Mouse (Mus musculus): ENCODE results near the gene Vash2.

The Vash2 gene

DNA sequence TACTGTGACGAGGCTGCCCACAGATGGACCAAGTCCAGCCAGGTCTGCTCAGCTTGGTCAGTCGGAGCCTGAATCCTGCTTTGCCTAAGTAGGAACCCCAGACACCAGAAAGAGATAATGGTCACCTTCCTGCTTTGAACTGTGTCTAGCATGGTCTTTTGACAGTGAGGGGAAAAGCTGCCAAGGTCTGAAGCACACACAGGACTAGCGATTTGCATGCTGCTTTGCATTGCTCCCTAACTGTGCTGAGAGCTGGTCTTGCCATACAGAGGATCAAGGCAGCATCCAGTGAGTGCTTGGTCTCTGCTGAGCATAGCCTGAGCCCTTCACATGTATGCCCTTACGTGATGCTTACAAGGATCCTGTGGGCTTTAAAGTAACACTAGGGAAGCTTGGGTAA, 2.3 kb upstream of the Vash2 start:
- H3K4me3 ChIP-seq (replicated peaks; ENCODE audit: low read length), result no peak overlapping the region
- H3K9me3 ChIP-seq (ENCODE audit: low read length), result peaks cover 16% of the 10 kb centered on the region
- no peaks in the 10 kb centered on the region for H3K36me3 ChIP-seq (ENCODE audit: insufficient read depth, low read length)
- no peak for TF ChIP-seq NANOG (IDR thresholded peaks at IDR 0.05; ENCODE audit: borderline replicate concordance, low read length)
- TF ChIP-seq CTCF (conservative IDR thresholded peaks at IDR 0.05; ENCODE audit: low read length), result no peak
- no peak for TF ChIP-seq POU5F1 (IDR thresholded peaks at IDR 0.05; ENCODE audit: borderline replicate concordance, low read length)
- peaks cover 16% of the 10 kb centered on the region for H3K4me1 ChIP-seq (replicated peaks; ENCODE audit: low read depth, low read length)
- H3K27me3 ChIP-seq (ENCODE audit: insufficient read depth, low read length), result peaks cover 52% of the 10 kb centered on the region

DNA sequence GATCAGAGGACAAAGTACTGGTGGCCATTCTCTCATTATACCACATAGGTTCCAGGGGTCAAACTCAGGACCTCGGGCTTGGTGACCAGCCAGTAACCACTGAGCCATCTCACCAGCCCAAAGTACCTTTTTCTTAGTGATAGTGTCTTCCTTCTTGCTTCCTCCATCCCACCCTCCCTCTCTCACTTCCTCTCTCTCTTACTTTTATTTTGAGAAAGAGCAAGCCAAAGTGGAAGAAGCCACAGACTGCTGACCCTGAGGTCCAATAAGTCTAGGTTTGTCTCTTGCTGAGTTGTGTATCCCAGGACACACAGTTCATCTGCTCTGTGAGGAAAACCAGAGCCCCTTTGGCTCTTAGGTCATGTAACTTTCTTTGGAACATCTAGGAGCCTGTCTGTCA, 1.4 kb upstream of the Vash2 start:
- H3K27me3 ChIP-seq (ENCODE audit: insufficient read depth, low read length), result peaks cover 61% of the 10 kb centered on the region
- peaks cover 16% of the 10 kb centered on the region for H3K4me1 ChIP-seq (replicated peaks; ENCODE audit: low read depth, low read length)
- no peak for TF ChIP-seq NANOG (IDR thresholded peaks at IDR 0.05; ENCODE audit: borderline replicate concordance, low read length)
- no peak for TF ChIP-seq CTCF (conservative IDR thresholded peaks at IDR 0.05; ENCODE audit: low read length)
- H3K36me3 ChIP-seq (ENCODE audit: insufficient read depth, low read length), result no peaks in the 10 kb centered on the region
- H3K4me3 ChIP-seq (replicated peaks; ENCODE audit: low read length), result no peak overlapping the region
- H3K9me3 ChIP-seq (ENCODE audit: low read length), result peaks cover 9% of the 10 kb centered on the region

- H3K36me3 ChIP-seq (ENCODE audit: insufficient read depth, low read length), result no peaks in the 10 kb centered on the region
Measured at GRCm38 (mm10) chr1:190978511-190979073, 504 bp downstream of the Vash2 start.

GRCm38 (mm10) chr1:190978001-190978400, 1.1 kb downstream of the Vash2 start:
- H3K9me3 ChIP-seq (ENCODE audit: low read length), result 0 out of 2 replicates have a peak, but pooled peaks cover 4% of the 10 kb centered on the region
- no peaks in the 10 kb centered on the region for H3K36me3 ChIP-seq (ENCODE audit: insufficient read depth, low read length)
- peaks cover 77% of the 10 kb centered on the region for H3K27me3 ChIP-seq (ENCODE audit: insufficient read depth, low read length)
- peak overlapping the region; percentile 78 for H3K4me3 ChIP-seq (replicated peaks; ENCODE audit: low read length)
- H3K4me1 ChIP-seq (replicated peaks; ENCODE audit: low read depth, low read length), result peaks cover 22% of the 10 kb centered on the region
- no peak for TF ChIP-seq POU5F1 (IDR thresholded peaks at IDR 0.05; ENCODE audit: borderline replicate concordance, low read length)
- TF ChIP-seq NANOG (IDR thresholded peaks at IDR 0.05; ENCODE audit: borderline replicate concordance, low read length), result no peak
- no peak for TF ChIP-seq CTCF (conservative IDR thresholded peaks at IDR 0.05; ENCODE audit: low read length)

More at GRCm38 (mm10) chr1:190978511-190979073, 504 bp downstream of the Vash2 start:
- Histone ChIP-seq H3K4me3 (replicated peaks; ENCODE audit: low read length) (peak overlapping the region; percentile 78), H3K27me3 (ENCODE audit: insufficient read depth, low read length) (peaks cover 74% of the 10 kb centered on the region), H3K9me3 (ENCODE audit: low read length) (0 out of 2 replicates have a peak, but pooled peaks cover 4% of the 10 kb centered on the region), H3K4me1 (replicated peaks; ENCODE audit: low read depth, low read length) (peaks cover 22% of the 10 kb centered on the region)
- no peak for TF ChIP-seq NANOG (IDR thresholded peaks at IDR 0.05; ENCODE audit: borderline replicate concordance, low read length)
- TF ChIP-seq POU5F1 (IDR thresholded peaks at IDR 0.05; ENCODE audit: borderline replicate concordance, low read length), result no peak
- TF ChIP-seq CTCF (conservative IDR thresholded peaks at IDR 0.05; ENCODE audit: low read length), result no peak

- TF ChIP-seq CTCF (conservative IDR thresholded peaks at IDR 0.05; ENCODE audit: low read length), result no peak
- no peak for TF ChIP-seq NANOG (IDR thresholded peaks at IDR 0.05; ENCODE audit: borderline replicate concordance, low read length)
- TF ChIP-seq POU5F1 (IDR thresholded peaks at IDR 0.05; ENCODE audit: borderline replicate concordance, low read length), result no peak
- Histone ChIP-seq H3K36me3 (ENCODE audit: insufficient read depth, low read length) (no peaks in the 10 kb centered on the region), H3K27me3 (ENCODE audit: insufficient read depth, low read length) (peaks cover 83% of the 10 kb centered on the region), H3K4me3 (replicated peaks; ENCODE audit: low read length) (no peak overlapping the region), H3K9me3 (ENCODE audit: low read length) (0 out of 2 replicates have a peak, but pooled peaks cover 4% of the 10 kb centered on the region), H3K4me1 (replicated peaks; ENCODE audit: low read depth, low read length) (peaks cover 22% of the 10 kb centered on the region)
Measured at GRCm38 (mm10) chr1:190976887-190977573, 2.1 kb downstream of the Vash2 start.

DNA sequence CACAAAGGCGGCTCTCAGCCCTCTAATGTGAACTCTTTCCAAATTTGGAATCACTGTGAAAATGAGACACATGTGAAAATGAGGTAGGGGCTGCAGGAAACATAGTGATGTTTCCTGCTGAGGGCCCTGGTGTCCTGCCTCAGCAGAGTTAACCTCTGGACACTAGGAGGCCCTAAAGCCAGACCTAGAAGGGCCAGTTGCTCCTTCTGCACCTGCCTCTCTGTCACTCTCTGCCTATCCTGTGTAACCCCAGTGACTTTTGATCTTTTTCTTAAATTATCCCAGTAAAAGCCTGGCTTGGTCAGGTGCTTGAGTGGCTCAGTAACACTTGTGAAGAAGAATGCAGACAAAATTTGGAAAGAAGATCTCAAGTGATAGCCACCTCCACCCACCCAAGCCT, 4.3 kb downstream of the Vash2 start:
- peaks cover 68% of the 10 kb centered on the region for H3K27me3 ChIP-seq (ENCODE audit: insufficient read depth, low read length)
- H3K9me3 ChIP-seq (ENCODE audit: low read length), result no peaks in the 10 kb centered on the region
- H3K36me3 ChIP-seq (ENCODE audit: insufficient read depth, low read length), result no peaks in the 10 kb centered on the region
- peaks cover 22% of the 10 kb centered on the region for H3K4me1 ChIP-seq (replicated peaks; ENCODE audit: low read depth, low read length)
- TF ChIP-seq NANOG (IDR thresholded peaks at IDR 0.05; ENCODE audit: borderline replicate concordance, low read length) (no peak), POU5F1 (IDR thresholded peaks at IDR 0.05; ENCODE audit: borderline replicate concordance, low read length) (no peak), CTCF (conservative IDR thresholded peaks at IDR 0.05; ENCODE audit: low read length) (no peak)
- no peak overlapping the region for H3K4me3 ChIP-seq (replicated peaks; ENCODE audit: low read length)

DNA sequence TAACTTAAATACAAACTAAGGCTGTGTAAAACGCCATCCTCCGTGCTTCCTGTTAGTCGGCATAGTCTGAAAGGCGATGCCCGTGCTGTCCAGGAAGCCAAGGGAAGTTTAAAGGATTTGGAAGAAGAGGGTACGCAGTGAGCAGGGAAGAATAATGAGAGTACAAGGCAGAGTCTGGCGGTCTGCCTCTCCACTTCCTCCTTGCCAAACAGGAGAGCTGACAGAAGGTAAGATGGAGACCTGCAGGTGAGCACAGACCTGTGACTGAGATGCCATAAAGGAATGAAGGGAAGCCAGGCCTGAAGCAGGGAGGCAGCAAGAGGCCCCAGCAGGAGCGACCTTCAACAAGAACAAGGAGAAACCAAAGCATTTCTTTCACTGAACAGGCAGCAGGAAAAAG, 4.9 kb downstream of the Vash2 start:
- TF ChIP-seq POU5F1 (IDR thresholded peaks at IDR 0.05; ENCODE audit: borderline replicate concordance, low read length), result no peak
- TF ChIP-seq CTCF (conservative IDR thresholded peaks at IDR 0.05; ENCODE audit: low read length), result no peak
- TF ChIP-seq NANOG (IDR thresholded peaks at IDR 0.05; ENCODE audit: borderline replicate concordance, low read length), result no peak
- Histone ChIP-seq H3K4me1 (replicated peaks; ENCODE audit: low read depth, low read length) (peaks cover 18% of the 10 kb centered on the region), H3K4me3 (replicated peaks; ENCODE audit: low read length) (no peak overlapping the region), H3K36me3 (ENCODE audit: insufficient read depth, low read length) (no peaks in the 10 kb centered on the region), H3K9me3 (ENCODE audit: low read length) (no peaks in the 10 kb centered on the region), H3K27me3 (ENCODE audit: insufficient read depth, low read length) (peaks cover 67% of the 10 kb centered on the region)

DNA sequence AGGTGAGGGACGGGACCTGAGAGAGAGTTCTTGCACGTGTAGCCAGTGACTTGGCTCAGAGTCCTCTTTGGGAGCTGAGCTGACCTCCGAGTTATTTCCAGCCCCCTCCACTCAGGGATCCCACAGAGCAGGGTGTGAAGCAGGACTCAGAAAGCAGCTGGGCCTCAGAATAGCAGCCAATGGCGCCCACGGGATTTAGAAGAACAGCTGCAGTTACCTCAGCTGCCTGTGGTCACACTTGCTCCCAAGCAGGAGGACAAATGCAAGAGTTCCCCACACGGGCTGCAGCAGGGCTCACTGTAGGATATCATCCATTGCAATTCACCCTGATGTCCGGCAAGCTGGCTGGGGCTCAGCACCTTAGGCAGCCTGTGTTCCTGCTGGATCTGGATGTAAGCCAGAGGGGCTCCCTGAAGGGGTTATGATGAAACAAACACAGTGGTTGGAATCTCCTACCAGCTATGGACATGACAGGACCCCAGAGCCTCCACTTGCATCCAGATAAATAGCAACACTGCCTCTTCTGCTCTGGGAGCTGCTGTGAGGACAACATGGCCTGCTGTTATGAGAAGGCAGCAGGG, 6.4 kb downstream of the Vash2 start:
- Histone ChIP-seq H3K4me1 (replicated peaks; ENCODE audit: low read depth, low read length) (peaks cover 7% of the 10 kb centered on the region), H3K27me3 (ENCODE audit: insufficient read depth, low read length) (peaks cover 52% of the 10 kb centered on the region), H3K4me3 (replicated peaks; ENCODE audit: low read length) (no peak overlapping the region), H3K36me3 (ENCODE audit: insufficient read depth, low read length) (no peaks in the 10 kb centered on the region), H3K9me3 (ENCODE audit: low read length) (no peaks in the 10 kb centered on the region)
- TF ChIP-seq NANOG (IDR thresholded peaks at IDR 0.05; ENCODE audit: borderline replicate concordance, low read length), result no peak
- no peak for TF ChIP-seq CTCF (conservative IDR thresholded peaks at IDR 0.05; ENCODE audit: low read length)
- no peak for TF ChIP-seq POU5F1 (IDR thresholded peaks at IDR 0.05; ENCODE audit: borderline replicate concordance, low read length)

Measured in E14TG2a.4 (cell line).